Mouse (Mus musculus): ENCODE results near the gene Snd1.

DNA sequence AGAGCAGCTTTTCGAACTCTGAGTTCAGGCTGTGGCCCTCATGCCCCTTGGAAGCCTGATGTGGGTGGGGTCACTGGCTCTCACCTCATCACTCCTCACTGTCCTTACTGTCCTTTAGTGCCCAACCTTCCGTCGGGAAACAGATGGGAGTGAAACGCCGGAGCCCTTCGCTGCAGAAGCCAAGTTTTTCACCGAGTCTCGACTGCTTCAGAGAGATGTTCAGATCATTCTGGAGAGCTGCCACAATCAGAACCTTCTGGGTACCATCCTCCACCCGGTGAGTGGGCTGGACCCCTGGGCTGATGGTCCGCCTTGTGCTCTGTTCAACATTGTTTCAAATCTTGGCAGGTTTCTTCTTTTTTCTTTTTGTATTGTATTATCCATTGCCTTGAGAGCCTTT lies 52.5 kb downstream of the Snd1 start:
- no peak for TF ChIP-seq CTCF (IDR thresholded peaks at IDR 0.05; ENCODE audit: extremely low read depth, insufficient read depth, low read length)
- no peak for TF ChIP-seq POLR2A (IDR thresholded peaks at IDR 0.05; ENCODE audit: extremely low read depth, insufficient read depth, low read length)
